Mouse (Mus musculus) erythroblast, embryonic 14.5 days (primary cell): Measurements from ENCODE around the gene Lrrk1.

Experiments used
- GATA1 ChIP-seq: IDR thresholded peaks from 2 replicates; pipeline ENCODE4 v1.6.1; 2012; ENCODE audit warnings: low read length, inconsistent platforms, mixed read lengths
- TAL1 ChIP-seq: IDR thresholded peaks from 3 replicates; pipeline ENCODE4 v1.6.1; 2012; ENCODE audit warnings: low read length, inconsistent platforms, mixed read lengths

GRCm38 (mm10) chr7:66282265-66282664 is 105.9 kb downstream of the Lrrk1 start:
- TF ChIP-seq TAL1 (no peak), GATA1 (no peak)
